Mouse (Mus musculus) mesoderm, embryonic 11.5 days (tissue): ENCODE results near the gene Rps19bp1.

ENCODE experiments used
- DNase-seq: peaks from one replicate; pipeline ENCODE4 v3.0.0-alpha.2; 2012; ENCODE audit warnings: low read depth, low spot score

Gene Rps19bp1

GRCm38 (mm10) chr15:80256656-80257601 lies 7.2 kb downstream of the Rps19bp1 start:
- DNase-seq: no peak

- no peak for DNase-seq
These were observed 7.9 kb downstream of the Rps19bp1 start for GRCm38 (mm10) chr15:80256242-80256641.

- peak; percentile 84 for DNase-seq
These were observed 8.4 kb downstream of the Rps19bp1 start for GRCm38 (mm10) chr15:80255646-80256121.

GRCm38 (mm10) chr15:80254847-80255645 lies 9.1 kb downstream of the Rps19bp1 start, which contains the start of gene Atf4:
TSS of gene Atf4 (plus strand) at chr15:80255184.
- DNase-seq: peak; percentile 99

- no peak for DNase-seq
These were observed 9.9 kb downstream of the Rps19bp1 start for GRCm38 (mm10) chr15:80254207-80254606.

- no peak for DNase-seq
These were observed 10.6 kb downstream of the Rps19bp1 start for GRCm38 (mm10) chr15:80253530-80253929.

- no peak for DNase-seq
These were observed 13.5 kb downstream of the Rps19bp1 start for GRCm38 (mm10) chr15:80250586-80250985.

GRCm38 (mm10) chr15:80249672-80250071 lies 14.4 kb downstream of the Rps19bp1 start:
- no peak for DNase-seq

- DNase-seq: no peak
These were observed 15.5 kb downstream of the Rps19bp1 start for GRCm38 (mm10) chr15:80248596-80248995.

GRCm38 (mm10) chr15:80248135-80248534 lies 16.0 kb downstream of the Rps19bp1 start:
- no peak for DNase-seq

- no peak for DNase-seq
These were observed 28.6 kb downstream of the Rps19bp1 start, which contains the start of gene AC140267.1 for GRCm38 (mm10) chr15:80235535-80235934. TSS of gene AC140267.1 (plus strand) at chr15:80235835.

GRCm38 (mm10) chr15:80233733-80234509 lies 30.2 kb downstream of the Rps19bp1 start, which contains the start of gene Mief1:
TSS of gene Mief1 (plus strand) at chr15:80234018.
- peak; percentile 99 for DNase-seq

GRCm38 (mm10) chr15:80233053-80233452 lies 31.1 kb downstream of the Rps19bp1 start:
- DNase-seq: no peak

- no peak for DNase-seq
These were observed 31.8 kb downstream of the Rps19bp1 start for GRCm38 (mm10) chr15:80232331-80232730.

GRCm38 (mm10) chr15:80228071-80228800 lies 35.9 kb downstream of the Rps19bp1 start:
- no peak for DNase-seq

GRCm38 (mm10) chr15:80225796-80226195 lies 38.3 kb downstream of the Rps19bp1 start:
- peak; percentile 75 for DNase-seq

GRCm38 (mm10) chr15:80225208-80225607 lies 38.9 kb downstream of the Rps19bp1 start:
- peak; percentile 85 for DNase-seq

- DNase-seq: no peak
These were observed 40.4 kb downstream of the Rps19bp1 start for GRCm38 (mm10) chr15:80223751-80224150.

GRCm38 (mm10) chr15:80221031-80221430 lies 43.1 kb downstream of the Rps19bp1 start:
- DNase-seq: no peak
